Mouse (Mus musculus) embryonic stem cell, embryonic (primary cell): ENCODE data around the gene Nacc1.

Experiments used
- CTCF ChIA-PET, 4 experiments: fragments of 300-600 bp in 2 of 4; fragments of 350-600 bp in 2 of 4; sonication (Branson Sonifier 250); formaldehyde crosslinking; loops; one replicate each; lab custom pipeline; 2022; ENCODE audit warnings: inconsistent platforms in 2 of 4; lab: Charles Lee
- POLR2A ChIA-PET, 4 experiments: fragments of 300-600 bp in 2 of 4; fragments of 350-600 bp in 2 of 4; sonication (Branson Sonifier 250); formaldehyde crosslinking; loops; one replicate each; lab custom pipeline; 2022; ENCODE audit warnings: antibody characterized with exemption in 4 of 4, inconsistent platforms in 1 of 4; lab: Charles Lee

Gene Nacc1

GRCm38 (mm10) chr8:84707267-84707883, 19.7 kb upstream of the Nacc1 start:
- POLR2A ChIA-PET, result interaction anchor here (0.6 to 4.7 kb wide), 47 partner anchors 9 to 365 kb away, joined by 3 to 36 read pairs (median 5); partner anchors contain the start of genes Calr (in 2 of the 4), Ier2 (in 2 of the 4), Nacc1 (in 2 of the 4) and Trmt1 (in 2 of the 4)
- CTCF ChIA-PET, result interaction anchor here (0.6 to 8.0 kb wide), 28 partner anchors 8 to 424 kb away, joined by 3 to 259 read pairs (median 8); partner anchors contain the start of genes Dand5 (in 2 of the 4) and G430095P16Rik (in 1 of the 4)

GRCm38 (mm10) chr8:84706610-84707266, 19.1 kb upstream of the Nacc1 start:
- ChIA-PET CTCF (interaction anchor here in 3 of 4 experiments (0.8 to 8.0 kb wide), 14 partner anchors 8 to 197 kb away, joined by 3 to 259 read pairs (median 30); partner anchors contain the start of gene Dand5 (in 2 of the 3)), POLR2A (interaction anchor here in 2 of 4 experiments (0.6 to 4.7 kb wide), 34 partner anchors 9 to 365 kb away, joined by 3 to 36 read pairs (median 5); partner anchors contain the start of genes Calr (in 2 of the 2), Ier2 (in 2 of the 2), Nacc1 (in 2 of the 2) and Trmt1 (in 2 of the 2))

GRCm38 (mm10) chr8:84705960-84706359, 18.3 kb upstream of the Nacc1 start:
- CTCF ChIA-PET, result interaction anchor here in 2 of 4 experiments (3.9 to 8.0 kb wide), 4 partner anchors 7 to 107 kb away, joined by 36 to 259 read pairs (median 131); no protein-coding TSS in a partner anchor
- POLR2A ChIA-PET, result interaction anchor here in 2 of 4 experiments (0.6 to 4.7 kb wide), 10 partner anchors 15 to 331 kb away, joined by 3 to 36 read pairs (median 4); partner anchors contain the start of genes Ier2 (in 1 of the 2) and Tnpo2 (in 1 of the 2)

GRCm38 (mm10) chr8:84704867-84705831, 17.5 kb upstream of the Nacc1 start:
- CTCF ChIA-PET, result interaction anchor here (0.8 to 4.4 kb wide), 7 partner anchors 20 to 111 kb away, joined by 3 to 57 read pairs (median 8); no protein-coding TSS in a partner anchor

GRCm38 (mm10) chr8:84704356-84704755, 16.7 kb upstream of the Nacc1 start:
- POLR2A ChIA-PET, result interaction anchor here in 2 of 4 experiments (1.1 to 8.0 kb wide), 12 partner anchors 17 to 211 kb away, joined by 3 to 101 read pairs (median 4); partner anchors contain the start of genes Trmt1 (in 2 of the 2) and Nacc1 (in 1 of the 2)
- CTCF ChIA-PET, result interaction anchor here (0.6 to 4.4 kb wide), 16 partner anchors 8 to 118 kb away, joined by 3 to 57 read pairs (median 4); partner anchors contain the start of genes Dand5 (in 1 of the 4) and Nacc1 (in 1 of the 4)

More at GRCm38 (mm10) chr8:84704867-84705831, 17.5 kb upstream of the Nacc1 start:
- POLR2A ChIA-PET, result interaction anchor here in 2 of 4 experiments (1.1 to 8.0 kb wide), 6 partner anchors 18 to 210 kb away, joined by 3 to 101 read pairs (median 4); partner anchors contain the start of genes Trmt1 (in 2 of the 2) and Nacc1 (in 1 of the 2)

- POLR2A ChIA-PET, result interaction anchor here in 2 of 4 experiments (0.6 to 8.0 kb wide), 21 partner anchors 10 to 211 kb away, joined by 3 to 101 read pairs (median 4); partner anchors contain the start of genes Nacc1 (in 2 of the 2), Trmt1 (in 2 of the 2) and Calr (in 1 of the 2)
- CTCF ChIA-PET, result interaction anchor here (0.5 to 4.4 kb wide), 22 partner anchors 8 to 168 kb away, joined by 3 to 57 read pairs (median 4); partner anchors contain the start of genes Dand5 (in 1 of the 4), Nacc1 (in 1 of the 4), Syce2 (in 1 of the 4) and Trmt1 (in 1 of the 4)
Measured at GRCm38 (mm10) chr8:84703466-84704249, 16.0 kb upstream of the Nacc1 start.

- POLR2A ChIA-PET, result interaction anchor here in 3 of 4 experiments (0.6 to 8.0 kb wide), 19 partner anchors 9 to 212 kb away, joined by 3 to 101 read pairs (median 4); partner anchors contain the start of genes Nacc1 (in 2 of the 3), Calr (in 1 of the 3), Ier2 (in 1 of the 3) and Trmt1 (in 1 of the 3)
- CTCF ChIA-PET, result interaction anchor here (0.5 to 4.4 kb wide), 15 partner anchors 10 to 169 kb away, joined by 3 to 57 read pairs (median 6); partner anchors contain the start of genes Syce2 (in 1 of the 4) and Trmt1 (in 1 of the 4)
Measured at GRCm38 (mm10) chr8:84702963-84703465, 15.4 kb upstream of the Nacc1 start.

- ChIA-PET POLR2A (interaction anchor here in 3 of 4 experiments (0.6 to 8.0 kb wide), 17 partner anchors 8 to 213 kb away, joined by 3 to 101 read pairs (median 4); partner anchors contain the start of genes Nacc1 (in 2 of the 3), Calr (in 1 of the 3), Ier2 (in 1 of the 3) and Trmt1 (in 1 of the 3)), CTCF (interaction anchor here in 3 of 4 experiments (0.6 to 4.4 kb wide), 11 partner anchors 10 to 121 kb away, joined by 3 to 57 read pairs (median 8); partner anchors contain the start of gene Trmt1 (in 1 of the 3))
Measured at GRCm38 (mm10) chr8:84702561-84702960, 14.9 kb upstream of the Nacc1 start.

- CTCF ChIA-PET, result interaction anchor here in 3 of 4 experiments (0.7 to 4.4 kb wide), 14 partner anchors 7 to 1031 kb away, joined by 3 to 57 read pairs (median 5); partner anchors contain the start of genes Gcdh (in 1 of the 3) and Nacc1 (in 1 of the 3)
Measured at GRCm38 (mm10) chr8:84700941-84701911, 13.6 kb upstream of the Nacc1 start, which contains the start of gene Lyl1. TSS of gene Lyl1 (plus strand) at chr8:84701457.

GRCm38 (mm10) chr8:84700526-84700925, 12.9 kb upstream of the Nacc1 start:
- ChIA-PET CTCF (interaction anchor here (0.6 to 3.8 kb wide), 16 partner anchors 8 to 193 kb away, joined by 3 to 36 read pairs (median 5); partner anchors contain the start of genes Gcdh (in 1 of the 4) and Nacc1 (in 1 of the 4)), POLR2A (interaction anchor here in 2 of 4 experiments (0.9 to 8.0 kb wide), 16 partner anchors 9 to 203 kb away, joined by 3 to 101 read pairs (median 5); partner anchors contain the start of genes Nacc1 (in 2 of the 2), Trmt1 (in 2 of the 2), Calr (in 1 of the 2) and Ier2 (in 1 of the 2))

More at GRCm38 (mm10) chr8:84700941-84701911, 13.6 kb upstream of the Nacc1 start, which contains the start of gene Lyl1:
- POLR2A ChIA-PET, result interaction anchor here in 3 of 4 experiments (0.6 to 8.0 kb wide), 24 partner anchors 7 to 1046 kb away, joined by 3 to 101 read pairs (median 4); partner anchors contain the start of genes Ier2 (in 2 of the 3), Nacc1 (in 1 of the 3), Rad23a (in 1 of the 3) and Trmt1 (in 1 of the 3)

- POLR2A ChIA-PET, result interaction anchor here in 3 of 4 experiments (0.7 to 8.0 kb wide), 24 partner anchors 9 to 213 kb away, joined by 3 to 101 read pairs (median 4); partner anchors contain the start of genes Calr (in 2 of the 3), Ier2 (in 2 of the 3), Nacc1 (in 2 of the 3) and Trmt1 (in 2 of the 3)
- CTCF ChIA-PET, result interaction anchor here (0.6 to 3.8 kb wide), 30 partner anchors 8 to 203 kb away, joined by 3 to 36 read pairs (median 5); partner anchors contain the start of genes Nacc1 (in 2 of the 4), Dand5 (in 1 of the 4) and Gcdh (in 1 of the 4)
Measured at GRCm38 (mm10) chr8:84699861-84700322, 12.2 kb upstream of the Nacc1 start.

- POLR2A ChIA-PET, result interaction anchor here (0.8 to 8.0 kb wide), 19 partner anchors 8 to 214 kb away, joined by 3 to 101 read pairs (median 5); partner anchors contain the start of genes Nacc1 (in 3 of the 4), Calr (in 2 of the 4), Trmt1 (in 2 of the 4) and Ier2 (in 1 of the 4)
- CTCF ChIA-PET, result interaction anchor here (0.6 to 3.8 kb wide), 17 partner anchors 8 to 205 kb away, joined by 3 to 36 read pairs (median 5); partner anchors contain the start of gene Nacc1 (in 2 of the 4)
Measured at GRCm38 (mm10) chr8:84698929-84699401, 11.3 kb upstream of the Nacc1 start.
